Mouse (Mus musculus) erythroblast, embryonic 14.5 days (primary cell): ENCODE measurements around the gene Tdp1. TPM values are rescaled to one million over a fixed set of nuclear protein-coding genes. Genes with fewer than 3 reads are reported as not detected.

Source experiments
- H3K27me3 ChIP-seq: 2 replicates; pipeline ENCODE4 v1.6.1; 2012; ENCODE audit warnings: inconsistent platforms; ENCODE audit not compliant: control insufficient read depth
- H3K36me3 ChIP-seq: 2 replicates; pipeline ENCODE4 v1.6.1; 2012; ENCODE audit warnings: mild to moderate bottlenecking, inconsistent platforms; ENCODE audit not compliant: control insufficient read depth
- H3K4me1 ChIP-seq: 2 replicates; pipeline ENCODE4 v1.6.1; 2012; ENCODE audit warnings: inconsistent platforms; ENCODE audit not compliant: control insufficient read depth
- H3K4me3 ChIP-seq: replicated peaks from 2 replicates; pipeline ENCODE3; 2012; ENCODE audit warnings: moderate library complexity, mild to moderate bottlenecking, inconsistent platforms
- H3K9me3 ChIP-seq: 2 replicates; pipeline ENCODE4 v1.6.1; 2012; ENCODE audit warnings: low read length, inconsistent platforms, mixed read lengths; ENCODE audit not compliant: control insufficient read depth
- GATA1 ChIP-seq: IDR thresholded peaks from 2 replicates; pipeline ENCODE4 v1.6.1; 2012; ENCODE audit warnings: low read length, inconsistent platforms, mixed read lengths
- TAL1 ChIP-seq: IDR thresholded peaks from 3 replicates; pipeline ENCODE4 v1.6.1; 2012; ENCODE audit warnings: low read length, inconsistent platforms, mixed read lengths
- polyA plus RNA-seq: library from polyadenylated mRNA; stranded (reverse); fragments of >175 nt; gene quantifications from 2 replicates; pipeline ENCODE4 v1.2.3, GENCODE M21; 2012

Tdp1 gene
- polyA plus RNA-seq, 1 experiment: 0.66 TPM

- TF ChIP-seq GATA1: no peak
- no peak for TF ChIP-seq TAL1
- Histone ChIP-seq H3K9me3 (no peaks in the 10 kb centered on the region), H3K27me3 (no peaks in the 10 kb centered on the region), H3K36me3 (peaks cover 2% of the 10 kb centered on the region; the same call in 1 of the 2 replicates), H3K4me3 (no peak overlapping the region), H3K4me1 (peaks cover 4% of the 10 kb centered on the region)
Observed at GRCm38 (mm10) chr12:99858664-99859063, 25.7 kb upstream of the Tdp1 start.

GRCm38 (mm10) chr12:99859391-99860100 is 24.8 kb upstream of the Tdp1 start:
- Histone ChIP-seq H3K4me3 (no peak overlapping the region), H3K36me3 (no peaks in the 10 kb centered on the region), H3K9me3 (no peaks in the 10 kb centered on the region), H3K27me3 (no peaks in the 10 kb centered on the region), H3K4me1 (peaks cover 4% of the 10 kb centered on the region)
- TF ChIP-seq TAL1: no peak
- no peak for TF ChIP-seq GATA1

GRCm38 (mm10) chr12:99860981-99861380 is 23.3 kb upstream of the Tdp1 start:
- TF ChIP-seq TAL1: no peak
- TF ChIP-seq GATA1: no peak
- no peak overlapping the region for H3K4me3 ChIP-seq
- no peaks in the 10 kb centered on the region for H3K9me3 ChIP-seq
- no peaks in the 10 kb centered on the region for H3K36me3 ChIP-seq
- H3K27me3 ChIP-seq: no peaks in the 10 kb centered on the region
- peaks cover 4% of the 10 kb centered on the region for H3K4me1 ChIP-seq

- TF ChIP-seq GATA1 (no peak), TAL1 (no peak)
- no peak overlapping the region for H3K4me3 ChIP-seq
- H3K27me3 ChIP-seq: no peaks in the 10 kb centered on the region
- no peaks in the 10 kb centered on the region for H3K9me3 ChIP-seq
- peaks cover 4% of the 10 kb centered on the region for H3K4me1 ChIP-seq
- H3K36me3 ChIP-seq: no peaks in the 10 kb centered on the region
Observed at GRCm38 (mm10) chr12:99864613-99865012, 19.7 kb upstream of the Tdp1 start.

GRCm38 (mm10) chr12:99868821-99869220 is 15.5 kb upstream of the Tdp1 start:
- Histone ChIP-seq H3K4me1 (peaks cover 6% of the 10 kb centered on the region), H3K4me3 (no peak overlapping the region), H3K27me3 (no peaks in the 10 kb centered on the region), H3K9me3 (no peaks in the 10 kb centered on the region), H3K36me3 (no peaks in the 10 kb centered on the region)
- TF ChIP-seq TAL1 (no peak), GATA1 (no peak)

- no peak for TF ChIP-seq GATA1
- no peak for TF ChIP-seq TAL1
Observed at GRCm38 (mm10) chr12:99873443-99873842, 10.9 kb upstream of the Tdp1 start.

GRCm38 (mm10) chr12:99874609-99875008 is 9.7 kb upstream of the Tdp1 start:
- TF ChIP-seq TAL1 (no peak), GATA1 (no peak)
- Histone ChIP-seq H3K9me3 (no peaks in the 10 kb centered on the region), H3K36me3 (no peaks in the 10 kb centered on the region), H3K27me3 (no peaks in the 10 kb centered on the region), H3K4me1 (peaks cover 6% of the 10 kb centered on the region), H3K4me3 (no peak overlapping the region)

More at GRCm38 (mm10) chr12:99873443-99873842, 10.9 kb upstream of the Tdp1 start:
- Histone ChIP-seq H3K4me1 (peaks cover 6% of the 10 kb centered on the region), H3K27me3 (no peaks in the 10 kb centered on the region), H3K4me3 (no peak overlapping the region), H3K9me3 (no peaks in the 10 kb centered on the region), H3K36me3 (no peaks in the 10 kb centered on the region)

DNA sequence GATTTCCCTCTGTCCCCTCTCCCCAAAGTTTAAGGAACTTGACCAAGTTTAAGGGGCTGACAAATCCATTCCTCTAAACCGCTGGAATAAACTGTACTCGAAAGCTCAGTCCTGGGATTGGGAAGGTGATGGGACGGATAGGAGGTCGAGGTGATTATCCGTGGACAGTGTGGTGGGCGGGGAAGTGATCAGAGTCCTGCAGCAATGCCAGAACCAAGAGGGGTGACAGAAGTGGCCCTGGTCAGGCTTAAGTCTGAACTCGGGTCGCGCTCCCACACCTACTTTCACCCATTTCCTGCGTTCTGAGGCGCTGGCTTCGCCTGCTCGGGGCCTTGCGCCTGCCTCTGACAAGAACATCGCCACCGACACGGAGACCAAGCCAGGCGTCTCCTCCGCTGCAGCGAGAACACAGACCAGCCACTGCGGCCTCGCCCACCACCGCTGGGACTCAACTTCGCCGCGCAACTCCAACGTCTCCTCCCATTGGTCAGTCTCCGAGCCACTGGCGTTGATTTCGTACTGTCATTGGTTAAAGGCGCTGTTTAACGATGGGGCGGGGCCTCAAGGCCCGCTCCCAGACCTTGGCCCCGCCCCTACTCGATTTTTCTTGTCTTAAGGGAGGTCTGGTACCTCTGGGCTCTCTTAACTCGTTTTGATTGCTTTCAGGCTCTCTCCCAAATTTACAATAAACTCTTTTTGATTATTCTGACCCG is 1.2 kb upstream of the Tdp1 start:
- no peaks in the 10 kb centered on the region for H3K9me3 ChIP-seq
- H3K4me1 ChIP-seq: peaks cover 39% of the 10 kb centered on the region
- no peak for TF ChIP-seq TAL1
- TF ChIP-seq GATA1: no peak

GRCm38 (mm10) chr12:99883713-99884105 is 608 bp upstream of the Tdp1 start:
- no peak for TF ChIP-seq TAL1
- no peak for TF ChIP-seq GATA1

More for the DNA sequence above, 1.2 kb upstream of the Tdp1 start:
- H3K27me3 ChIP-seq: no peaks in the 10 kb centered on the region
- H3K36me3 ChIP-seq: peaks cover 11% of the 10 kb centered on the region
- peak overlapping the region; percentile 72 for H3K4me3 ChIP-seq

More at GRCm38 (mm10) chr12:99883713-99884105, 608 bp upstream of the Tdp1 start:
- Histone ChIP-seq H3K4me3 (peak overlapping the region; percentile 72), H3K36me3 (peaks cover 12% of the 10 kb centered on the region), H3K9me3 (no peaks in the 10 kb centered on the region), H3K4me1 (peaks cover 39% of the 10 kb centered on the region), H3K27me3 (no peaks in the 10 kb centered on the region)
